Mouse (Mus musculus) stomach, postnatal 0 days (tissue): ENCODE measurements around the gene Igsf8. TPM values are rescaled to one million over a fixed set of nuclear protein-coding genes. Genes with fewer than 3 reads are reported as not detected.

Experiments used
- ATAC-seq: fragments of 200-750 bp; cut with Nextera tagmentation; 2 replicates; pipeline ENCODE4 v1.8.0; 2017; ENCODE audit not compliant: low FRiP score, low TSS enrichment
- DNase-seq: peaks from one replicate; pipeline ENCODE4 v3.0.0-alpha.2; 2016; ENCODE audit warnings: low spot score
- H3K27ac ChIP-seq: fragments of 300-500 bp; sonication (generic); replicated peaks from 2 replicates; pipeline ENCODE4 v1.5.1; 2014; ENCODE audit warnings: mild to moderate bottlenecking, control low read depth
- H3K27me3 ChIP-seq: fragments of 300-500 bp; sonication (generic); 2 replicates; pipeline ENCODE4 v1.6.1; 2014; ENCODE audit warnings: low read length; ENCODE audit not compliant: control insufficient read depth, insufficient read depth
- H3K36me3 ChIP-seq: fragments of 300-500 bp; sonication (generic); 2 replicates; pipeline ENCODE4 v1.6.1; 2014; ENCODE audit warnings: low read length, mixed read lengths; ENCODE audit not compliant: control insufficient read depth, insufficient read depth
- H3K4me1 ChIP-seq: fragments of 300-500 bp; sonication (generic); replicated peaks from 2 replicates; pipeline ENCODE4 v1.6.1; 2014; ENCODE audit warnings: antibody characterized with exemption; ENCODE audit not compliant: control insufficient read depth, insufficient read depth
- H3K4me2 ChIP-seq: fragments of 300-500 bp; sonication (generic); replicated peaks from 2 replicates; pipeline ENCODE4 v1.6.1; 2014; ENCODE audit warnings: low read depth, mild to moderate bottlenecking, control low read depth, moderate library complexity
- H3K4me3 ChIP-seq: fragments of 300-500 bp; sonication (generic); 2 replicates; pipeline ENCODE4 v1.5.1; 2014; ENCODE audit warnings: low read depth, low read length, control low read depth
- H3K9ac ChIP-seq: fragments of 300-500 bp; sonication (generic); 2 replicates; pipeline ENCODE4 v1.6.1; 2014; ENCODE audit warnings: mild to moderate bottlenecking, low read length, control low read depth, mixed read lengths
- H3K9me3 ChIP-seq: fragments of 300-500 bp; sonication (generic); 2 replicates; pipeline ENCODE4 v1.6.1; 2016; ENCODE audit warnings: low read length; ENCODE audit not compliant: control insufficient read depth
- CTCF ChIP-seq: IDR thresholded peaks from 2 replicates; pipeline ENCODE4 v1.5.1; 2016; ENCODE audit warnings: antibody characterized with exemption, low read depth, mild to moderate bottlenecking, moderate library complexity
- EP300 ChIP-seq: optimal IDR thresholded peaks from 2 replicates; pipeline ENCODE3; 2016; ENCODE audit warnings: antibody characterized with exemption
- WGBS: fragments of 180-500 bp; shearing (Covaris S2); extraction: QIAGEN DNeasy Blood & Tissue Kit; methylation state at CpG from one replicate; pipeline ENCODE4 v1.1.7; 2014; 5-methylcytosine and 5-hydroxymethylcytosine counted together
- polyA plus RNA-seq: library from polyadenylated mRNA; unstranded; fragments of >200 nt; fragmentation: Nextera tagmentation; extraction: Ambion mirVana; gene quantifications from 2 replicates; pipeline ENCODE4 v1.2.1, GENCODE M21; 2015

The Igsf8 gene
- polyA plus RNA-seq, 1 experiment from 2014 or later = 19.5 TPM

- Histone ChIP-seq H3K4me1 (peaks cover 12% of the 10 kb centered on the region; the same call in 1 of the 2 replicates), H3K4me2 (peak within 1 kb of the TSS; percentile 14; the same call in 1 of the 2 replicates), H3K27ac (peak within 1 kb of the TSS; percentile 45; the same call in 1 of the 2 replicates), H3K9ac (0 out of 2 replicates have a peak within 1 kb of the TSS, but pooled peaks have one; percentile 27), H3K36me3 (no peaks in the 10 kb centered on the region), H3K4me3 (no peak within 1 kb of the TSS), H3K27me3 (no peaks in the 10 kb centered on the region), H3K9me3 (no peaks in the 10 kb centered on the region)
- TF ChIP-seq CTCF (no peak), EP300 (no peak)
- DNase-seq (no peak), ATAC-seq (no peak)
- 77% methylated on average over 19 of the region's 19 CpGs for WGBS
Measured at GRCm38 (mm10) chr1:172219451-172220406, 41.7 kb upstream of the Igsf8 start, which contains the start of gene Casq1. Gene Casq1 (minus strand): TSS chr1:172219868.

- H3K9me3 ChIP-seq = no peaks in the 10 kb centered on the region
- H3K27me3 ChIP-seq = no peaks in the 10 kb centered on the region
- peak overlapping the region; percentile 45; the same call in 1 of the 2 replicates for H3K27ac ChIP-seq
- no peaks in the 10 kb centered on the region for H3K36me3 ChIP-seq
- no peak overlapping the region for H3K4me3 ChIP-seq
- no peak for TF ChIP-seq EP300
- TF ChIP-seq CTCF = no peak
- 43% methylated on average over 10 of the region's 10 CpGs for WGBS
- ATAC-seq (peak; percentile 48; the same call in 1 of the 2 replicates), DNase-seq (no peak)
- H3K4me1 ChIP-seq = peaks cover 12% of the 10 kb centered on the region; the same call in 1 of the 2 replicates
- peak overlapping the region; percentile 14; the same call in 1 of the 2 replicates for H3K4me2 ChIP-seq
- no peak overlapping the region for H3K9ac ChIP-seq
Measured at GRCm38 (mm10) chr1:172220414-172220813, 41.0 kb upstream of the Igsf8 start.

GRCm38 (mm10) chr1:172221297-172222063 is 40.0 kb upstream of the Igsf8 start:
- H3K4me3 ChIP-seq = no peak overlapping the region
- peaks cover 12% of the 10 kb centered on the region; the same call in 1 of the 2 replicates for H3K4me1 ChIP-seq
- H3K9me3 ChIP-seq = no peaks in the 10 kb centered on the region
- H3K27ac ChIP-seq = peak overlapping the region; percentile 45; the same call in 1 of the 2 replicates
- H3K4me2 ChIP-seq = no peak overlapping the region
- no peaks in the 10 kb centered on the region for H3K36me3 ChIP-seq
- no peak for TF ChIP-seq CTCF
- TF ChIP-seq EP300 = no peak
- DNase-seq (no peak), ATAC-seq (no peak)
- no peaks in the 10 kb centered on the region for H3K27me3 ChIP-seq
- WGBS = 60% methylated on average over 11 of the region's 11 CpGs
- no peak overlapping the region for H3K9ac ChIP-seq

GRCm38 (mm10) chr1:172228209-172228608 is 33.2 kb upstream of the Igsf8 start:
- Histone ChIP-seq H3K4me3 (no peak overlapping the region), H3K4me2 (no peak overlapping the region), H3K36me3 (no peaks in the 10 kb centered on the region), H3K4me1 (no peaks in the 10 kb centered on the region), H3K27me3 (no peaks in the 10 kb centered on the region), H3K9ac (no peak overlapping the region), H3K27ac (no peak overlapping the region), H3K9me3 (no peaks in the 10 kb centered on the region)
- TF ChIP-seq EP300 (no peak), CTCF (no peak)
- 76% methylated on average over 2 of the region's 2 CpGs for WGBS
- DNase-seq (no peak), ATAC-seq (no peak)

GRCm38 (mm10) chr1:172229215-172229614 is 32.2 kb upstream of the Igsf8 start:
- Histone ChIP-seq H3K27ac (no peak overlapping the region), H3K4me2 (no peak overlapping the region), H3K9me3 (no peaks in the 10 kb centered on the region), H3K4me3 (no peak overlapping the region), H3K4me1 (no peaks in the 10 kb centered on the region), H3K27me3 (no peaks in the 10 kb centered on the region), H3K9ac (no peak overlapping the region), H3K36me3 (no peaks in the 10 kb centered on the region)
- DNase-seq (no peak), ATAC-seq (no peak)
- WGBS = 83% methylated on average over 1 of the region's 1 CpGs
- TF ChIP-seq EP300 (no peak), CTCF (no peak)
